Mouse (Mus musculus) thymus, postnatal 4 days (tissue): ENCODE data around the gene Maged1.
"Not testable (repeated sequence)": the region's sequence is repeated elsewhere in the genome, so short reads cannot be mapped to it uniquely, and the experiment has no call there.

ENCODE experiments used
- DNase-seq: peaks from one replicate; pipeline ENCODE4 v3.0.0; 2021

Gene Maged1

DNA sequence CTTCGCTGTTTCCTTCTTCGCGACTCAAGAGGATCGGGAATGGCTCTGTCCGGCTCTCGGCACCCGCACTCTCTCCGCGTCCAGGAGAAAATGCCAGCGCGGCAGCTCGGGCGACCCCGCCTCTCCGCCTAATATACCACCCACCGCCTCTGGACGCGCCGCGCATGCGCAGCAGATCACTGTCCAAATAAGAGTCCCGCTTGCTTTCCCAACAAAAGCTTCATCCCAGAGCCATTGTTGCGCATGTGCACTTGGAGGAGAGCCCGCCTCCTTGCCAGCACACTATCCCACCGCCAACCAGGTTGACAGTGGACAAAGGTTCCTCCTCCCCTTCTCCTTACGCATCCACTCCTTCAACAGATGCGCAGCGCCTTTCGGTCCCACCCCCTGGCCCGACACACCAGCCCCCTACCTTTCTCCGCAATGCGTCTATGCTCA is at the start of gene Maged1:
Gene Maged1, minus strand, starts transcription at position 226 of the 438 bp plus-strand sequence.
- peak; percentile 66 for DNase-seq

DNA sequence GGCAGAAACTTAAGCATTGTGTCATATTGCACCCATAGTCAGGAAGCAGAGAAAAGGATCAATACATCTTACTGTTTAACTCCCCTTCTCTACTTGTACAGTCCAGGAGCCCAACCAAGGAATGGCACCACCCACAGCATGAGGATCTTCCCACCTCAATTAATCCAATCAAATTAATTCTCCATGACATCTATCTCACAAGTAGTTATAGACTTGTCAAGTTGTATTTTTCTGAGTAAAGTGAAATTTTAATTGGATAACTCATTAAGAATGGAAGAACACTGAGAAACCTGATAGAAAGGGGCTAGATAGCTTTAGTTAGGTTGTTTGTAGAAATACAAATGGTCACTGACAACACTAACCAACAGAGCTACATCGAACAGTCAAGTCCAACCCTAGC is 38.3 kb upstream of the Maged1 start:
- DNase-seq, result no peak

DNA sequence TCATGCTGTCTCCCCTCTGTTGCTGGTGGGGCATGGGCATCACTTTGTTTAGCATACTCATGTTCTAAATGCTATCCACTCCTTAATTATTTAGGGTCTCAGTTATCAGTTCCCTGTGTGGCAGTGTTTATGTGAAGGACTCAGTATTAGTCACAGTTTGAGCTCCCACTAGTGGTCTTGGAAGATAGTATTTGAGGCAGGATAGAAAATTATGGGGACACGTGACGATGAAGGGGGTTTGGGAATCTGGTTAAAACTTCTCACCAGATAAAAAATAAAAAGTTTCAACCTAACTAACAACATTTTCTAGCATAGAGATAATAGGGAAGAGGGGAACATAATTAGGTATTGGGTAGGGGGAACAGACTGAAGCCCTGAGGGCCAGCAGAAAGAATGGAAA is 22.8 kb upstream of the Maged1 start:
- DNase-seq, result no peak

GRCm38 (mm10) chrX:94562392-94562791 is 20.4 kb upstream of the Maged1 start:
- no peak for DNase-seq

DNA sequence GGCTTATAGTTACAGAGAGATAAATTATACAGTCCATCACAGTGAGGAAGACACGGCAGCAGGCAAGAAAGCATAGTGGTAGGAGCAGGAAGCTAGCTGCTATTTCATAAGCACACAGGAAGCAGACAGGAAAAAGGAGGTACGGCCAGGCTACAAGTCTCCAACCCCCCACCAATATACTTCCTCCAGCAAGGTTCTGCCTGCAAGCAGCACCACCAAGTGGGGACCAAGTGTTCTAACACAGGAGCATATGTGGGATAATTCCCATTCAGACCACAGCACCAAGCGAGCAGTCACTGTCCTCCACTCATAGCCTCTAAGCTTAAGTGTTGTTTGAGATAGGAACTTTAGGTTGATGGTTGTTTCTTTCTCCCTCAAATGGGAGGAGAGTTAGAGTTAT is 6.3 kb upstream of the Maged1 start:
- peak; percentile 11 for DNase-seq

DNA sequence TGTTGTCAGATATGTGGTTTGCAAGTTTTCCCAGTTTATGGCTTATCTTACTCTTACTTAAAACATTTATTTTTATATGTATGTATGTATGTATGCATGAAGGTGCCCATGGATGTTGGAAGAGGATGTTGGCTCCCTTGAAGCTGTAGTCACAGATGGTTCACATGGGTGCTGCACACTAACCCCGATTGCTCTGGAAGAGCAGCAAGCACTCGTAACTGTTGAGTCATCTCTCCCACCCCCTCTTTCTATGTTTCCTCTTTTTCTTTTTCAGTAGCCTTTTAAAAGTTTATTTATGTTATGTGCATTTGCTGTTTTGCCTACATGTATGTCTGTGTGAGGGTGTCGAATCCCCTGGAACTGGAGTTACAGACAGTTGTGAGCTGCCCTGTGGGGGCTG is 4.0 kb upstream of the Maged1 start:
- DNase-seq, result no peak

DNA sequence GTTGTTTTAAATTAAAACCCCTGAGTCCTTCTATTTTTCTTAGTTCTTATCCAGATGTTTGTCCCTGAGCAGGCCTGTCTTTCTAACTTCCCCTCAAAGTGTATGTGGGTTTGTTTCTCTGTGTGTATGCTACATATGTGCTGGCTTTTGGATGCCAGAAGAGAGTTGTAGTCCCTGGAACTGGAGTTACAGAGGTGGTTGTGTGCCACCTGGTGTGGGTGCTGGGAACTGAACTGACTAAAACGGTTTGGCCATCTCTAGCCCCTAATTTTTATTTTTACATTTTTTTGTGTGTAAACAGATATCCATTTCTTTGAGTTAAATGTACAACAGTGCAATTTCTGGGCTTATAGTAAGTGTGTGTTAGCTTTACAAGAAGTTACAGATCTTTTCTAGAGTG is 3.0 kb upstream of the Maged1 start:
- DNase-seq, result peak; percentile 20

GRCm38 (mm10) chrX:94542536-94542935 is 593 bp upstream of the Maged1 start:
- DNase-seq, result peak; percentile 3

DNA sequence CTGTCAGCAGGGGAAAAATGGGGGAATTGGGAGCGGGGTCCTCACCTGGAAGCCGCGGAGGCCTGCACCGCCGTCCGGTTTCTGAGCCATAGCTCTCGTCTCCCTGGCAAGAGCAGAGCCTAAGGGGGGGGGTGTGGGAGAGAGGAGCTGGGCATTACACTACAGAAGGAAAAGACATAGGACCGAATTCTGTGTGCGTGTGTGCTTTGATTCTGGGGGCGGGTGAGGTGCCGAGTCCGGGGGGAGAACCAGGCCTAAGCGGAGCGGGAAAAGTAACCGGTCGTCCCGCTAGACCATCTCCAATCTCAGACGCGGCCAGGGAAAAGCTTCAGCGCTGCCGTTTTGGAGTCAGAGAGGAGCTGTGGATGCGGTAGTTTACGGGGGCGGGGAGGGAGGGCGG is 737 bp downstream of the Maged1 start:
- DNase-seq, result peak; percentile 7

- DNase-seq, result peak; percentile 21
Measured at GRCm38 (mm10) chrX:94540341-94541201, 1.4 kb downstream of the Maged1 start.

- DNase-seq, result no peak
Measured at GRCm38 (mm10) chrX:94534346-94534745, 7.6 kb downstream of the Maged1 start.

GRCm38 (mm10) chrX:94530301-94530700 is 11.6 kb downstream of the Maged1 start:
- no peak for DNase-seq

DNA sequence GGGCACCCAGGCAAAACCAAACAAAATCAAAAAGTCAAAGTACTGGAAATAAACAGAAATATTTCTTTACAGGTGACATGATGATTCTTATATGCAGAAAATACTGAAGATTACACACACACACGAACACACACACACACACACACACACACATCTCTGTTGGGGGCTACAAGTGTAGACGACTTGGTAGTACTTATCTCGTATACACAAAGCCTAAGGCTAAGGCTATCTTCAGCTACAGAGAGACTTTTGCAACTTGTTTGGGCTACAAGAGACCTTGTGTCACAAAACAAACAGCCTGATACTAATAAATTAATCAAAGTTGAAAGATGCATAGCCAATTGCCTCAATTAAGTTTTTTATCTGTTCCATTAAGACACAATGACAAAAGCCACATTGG is 19.8 kb downstream of the Maged1 start:
- DNase-seq, result no peak

DNA sequence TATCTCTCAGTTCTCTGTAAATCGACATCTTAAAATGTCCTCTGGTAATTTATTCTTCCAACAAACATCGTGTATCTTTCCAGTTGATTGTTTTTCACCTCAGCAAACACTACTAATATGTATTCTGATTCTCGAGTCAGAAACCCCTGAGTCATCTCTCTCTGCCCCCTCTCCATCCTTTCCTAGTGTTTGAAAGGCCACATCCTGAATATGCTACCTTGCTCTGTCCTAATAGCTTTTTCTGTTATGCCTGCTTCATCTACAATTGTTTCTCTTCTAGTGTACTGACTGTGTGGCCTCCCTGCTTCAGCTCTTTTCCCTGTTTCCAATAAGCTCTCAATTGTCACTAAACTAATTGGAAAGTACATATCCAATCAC is 33.5 kb downstream of the Maged1 start:
- no peak for DNase-seq

GRCm38 (mm10) chrX:94507698-94508441 is 34.1 kb downstream of the Maged1 start:
- DNase-seq, result not testable (repeated sequence)

GRCm38 (mm10) chrX:94486001-94486792 is 55.7 kb downstream of the Maged1 start:
- DNase-seq, result no peak
